Mouse (Mus musculus): ENCODE measurements around the gene Klhl23.

GRCm38 (mm10) chr2:69856392-69856791 lies 34.6 kb downstream of the Klhl23 start:
- TF ChIP-seq CTCF (IDR thresholded peaks at IDR 0.05; ENCODE audit: low read depth, low read length) (no peak), GATA1 (IDR thresholded peaks at IDR 0.05; ENCODE audit: borderline replicate concordance, low read length) (no peak), TAL1 (conservative IDR thresholded peaks at IDR 0.05; ENCODE audit: low read depth, low read length) (no peak)

Data from G1E (cell line).